Mouse (Mus musculus) limb, embryonic 10.5 days (tissue): ENCODE measurements around the gene P2rx7. TPM values are rescaled to one million over a fixed set of nuclear protein-coding genes. Genes with fewer than 3 reads are reported as not detected.

ENCODE experiments used
- DNase-seq: peaks from one replicate; pipeline ENCODE4 v3.0.0-alpha.2; 2017; ENCODE audit warnings: low spot score
- H3K27ac ChIP-seq: fragments of 300-500 bp; sonication (generic); 2 replicates; pipeline ENCODE4 v1.5.1; 2016; ENCODE audit warnings: mild to moderate bottlenecking
- H3K27me3 ChIP-seq: fragments of 300-500 bp; sonication (generic); 2 replicates; pipeline ENCODE4 v1.6.1; 2016; ENCODE audit warnings: low read depth, mild to moderate bottlenecking; ENCODE audit not compliant: poor library complexity, severe bottlenecking
- H3K36me3 ChIP-seq: fragments of 300-500 bp; sonication (generic); 2 replicates; pipeline ENCODE4 v1.6.1; 2016; ENCODE audit warnings: mild to moderate bottlenecking, moderate library complexity
- H3K4me1 ChIP-seq: fragments of 300-500 bp; sonication (generic); 2 replicates; pipeline ENCODE4 v1.6.1; 2016
- H3K4me3 ChIP-seq: fragments of 300-500 bp; sonication (generic); 2 replicates; pipeline ENCODE4 v1.5.1; 2016; ENCODE audit warnings: mild to moderate bottlenecking, moderate library complexity
- H3K9me3 ChIP-seq: fragments of 300-500 bp; sonication (generic); replicated peaks from 2 replicates; pipeline ENCODE4 v1.6.1; 2016; ENCODE audit warnings: mild to moderate bottlenecking
- WGBS: fragments of 180-500 bp; shearing (Covaris S2); methylation state at CpG from one replicate; pipeline ENCODE4 v1.1.7; 2016; 5-methylcytosine and 5-hydroxymethylcytosine counted together
- polyA plus RNA-seq: library from polyadenylated mRNA; unstranded; fragments of >200 nt; fragmentation: Nextera tagmentation; extraction: Ambion mirVana; gene quantifications from 2 replicates; pipeline ENCODE4 v1.2.1, GENCODE M21; 2016

Gene P2rx7
- polyA plus RNA-seq, 1 experiment from 2014 or later: not detected

DNA sequence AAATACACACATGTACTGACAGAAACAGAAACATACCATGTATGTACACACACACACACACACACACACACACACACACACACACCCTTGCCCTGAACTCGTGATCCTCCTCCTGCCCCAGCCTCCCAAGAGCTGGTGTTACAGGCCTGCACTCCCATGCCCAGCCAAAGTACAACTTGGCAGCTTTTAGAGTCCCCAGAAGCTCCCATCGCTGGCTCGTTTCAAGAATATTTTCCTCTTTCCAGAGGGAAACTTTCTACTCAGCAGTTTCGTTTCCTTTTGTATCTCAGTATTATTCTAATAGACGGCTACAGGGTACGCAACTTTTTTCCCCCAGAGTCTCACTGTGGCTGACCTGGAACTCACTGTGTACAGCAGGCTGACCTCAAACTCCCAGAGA is 58.4 kb downstream of the P2rx7 start:
- Histone ChIP-seq H3K27ac (no peak overlapping the region), H3K4me1 (peaks cover 4% of the 10 kb centered on the region), H3K36me3 (no peaks in the 10 kb centered on the region), H3K9me3 (no peaks in the 10 kb centered on the region), H3K4me3 (no peak overlapping the region), H3K27me3 (0 out of 2 replicates have a peak, but pooled peaks cover 3% of the 10 kb centered on the region)
- WGBS: 88% methylated on average over 6 of the region's 6 CpGs
- no peak for DNase-seq

DNA sequence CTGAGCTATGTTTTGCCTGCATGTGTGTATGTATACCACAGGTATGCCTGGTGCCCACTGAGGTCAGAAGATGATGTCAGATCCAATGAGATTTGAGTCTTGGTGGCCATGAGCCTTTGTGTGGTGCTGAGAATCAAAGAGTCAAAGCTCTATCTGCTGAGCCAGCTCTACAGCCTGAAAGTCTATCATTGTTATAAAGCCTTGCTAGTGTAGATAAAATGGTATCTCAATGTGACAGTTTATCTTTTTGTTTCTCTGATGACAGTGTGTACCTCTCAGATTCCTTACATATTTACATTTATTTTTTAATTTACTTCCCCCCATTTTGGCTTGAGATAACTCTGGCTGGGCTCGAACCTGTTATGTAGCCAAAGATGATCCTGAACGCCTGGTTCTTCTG is 59.9 kb downstream of the P2rx7 start:
- 0 out of 2 replicates have a peak, but pooled peaks cover 3% of the 10 kb centered on the region for H3K27me3 ChIP-seq
- peaks cover 18% of the 10 kb centered on the region for H3K4me1 ChIP-seq
- H3K9me3 ChIP-seq: no peaks in the 10 kb centered on the region
- WGBS: 87% methylated on average over 2 of the region's 2 CpGs
- DNase-seq: no peak
- no peaks in the 10 kb centered on the region for H3K36me3 ChIP-seq
- H3K27ac ChIP-seq: no peak overlapping the region
- no peak overlapping the region for H3K4me3 ChIP-seq

DNA sequence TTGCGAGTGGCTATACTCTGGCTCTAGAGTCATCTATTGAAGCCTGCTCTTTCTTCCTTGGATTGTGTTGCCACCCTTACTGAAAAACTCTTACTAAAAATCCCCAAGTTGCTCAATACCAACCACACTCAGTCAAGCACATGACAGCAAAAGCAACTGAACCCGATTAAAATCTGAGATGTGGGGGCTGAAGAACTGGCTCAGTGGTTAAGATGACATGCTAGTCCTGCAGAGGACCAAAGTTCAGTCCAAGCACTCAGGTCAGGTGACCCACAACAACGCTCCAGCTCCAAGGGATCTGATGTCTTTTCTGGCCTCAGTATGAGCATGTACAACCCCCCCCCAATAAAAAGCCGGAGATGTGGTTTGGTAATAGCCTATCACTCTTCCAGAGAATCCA is 60.9 kb downstream of the P2rx7 start:
- Histone ChIP-seq H3K27ac (no peak overlapping the region), H3K36me3 (no peaks in the 10 kb centered on the region), H3K9me3 (no peaks in the 10 kb centered on the region), H3K4me3 (no peak overlapping the region), H3K27me3 (0 out of 2 replicates have a peak, but pooled peaks cover 3% of the 10 kb centered on the region), H3K4me1 (peaks cover 18% of the 10 kb centered on the region)
- no peak for DNase-seq
- 89% methylated on average over 4 of the region's 4 CpGs for WGBS

GRCm38 (mm10) chr5:122705174-122705573 is 61.5 kb downstream of the P2rx7 start:
- no peak overlapping the region for H3K4me3 ChIP-seq
- no peak overlapping the region for H3K27ac ChIP-seq
- 85% methylated on average over 3 of the region's 3 CpGs for WGBS
- H3K9me3 ChIP-seq: no peaks in the 10 kb centered on the region
- peaks cover 18% of the 10 kb centered on the region for H3K4me1 ChIP-seq
- DNase-seq: no peak
- H3K27me3 ChIP-seq: 0 out of 2 replicates have a peak, but pooled peaks cover 3% of the 10 kb centered on the region
- no peaks in the 10 kb centered on the region for H3K36me3 ChIP-seq

DNA sequence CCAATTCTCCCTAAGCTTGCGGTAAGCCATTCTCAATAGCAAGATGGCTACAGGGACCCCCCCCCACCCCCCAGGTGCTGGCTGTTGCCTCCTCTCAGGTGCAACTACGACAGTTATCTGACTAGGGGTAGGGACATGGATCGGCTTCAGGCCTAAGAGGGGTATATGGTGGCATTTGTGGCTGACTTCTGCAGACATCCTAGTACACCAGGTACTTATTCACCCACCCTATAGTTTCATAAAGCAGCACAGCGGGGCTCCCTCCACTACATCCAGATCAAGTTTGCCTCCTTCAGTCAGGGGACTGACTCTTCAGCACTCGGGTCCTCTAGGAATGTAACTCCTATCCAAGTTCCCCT is 63.2 kb downstream of the P2rx7 start:
- H3K9me3 ChIP-seq: no peaks in the 10 kb centered on the region
- peak overlapping the region; percentile 87 for H3K27ac ChIP-seq
- 0 out of 2 replicates have a peak, but pooled peaks cover 3% of the 10 kb centered on the region for H3K27me3 ChIP-seq
- DNase-seq: no peak
- H3K36me3 ChIP-seq: no peaks in the 10 kb centered on the region
- H3K4me1 ChIP-seq: peaks cover 18% of the 10 kb centered on the region
- peak overlapping the region; percentile 78 for H3K4me3 ChIP-seq
- WGBS: 45% methylated on average over 5 of the region's 5 CpGs

DNA sequence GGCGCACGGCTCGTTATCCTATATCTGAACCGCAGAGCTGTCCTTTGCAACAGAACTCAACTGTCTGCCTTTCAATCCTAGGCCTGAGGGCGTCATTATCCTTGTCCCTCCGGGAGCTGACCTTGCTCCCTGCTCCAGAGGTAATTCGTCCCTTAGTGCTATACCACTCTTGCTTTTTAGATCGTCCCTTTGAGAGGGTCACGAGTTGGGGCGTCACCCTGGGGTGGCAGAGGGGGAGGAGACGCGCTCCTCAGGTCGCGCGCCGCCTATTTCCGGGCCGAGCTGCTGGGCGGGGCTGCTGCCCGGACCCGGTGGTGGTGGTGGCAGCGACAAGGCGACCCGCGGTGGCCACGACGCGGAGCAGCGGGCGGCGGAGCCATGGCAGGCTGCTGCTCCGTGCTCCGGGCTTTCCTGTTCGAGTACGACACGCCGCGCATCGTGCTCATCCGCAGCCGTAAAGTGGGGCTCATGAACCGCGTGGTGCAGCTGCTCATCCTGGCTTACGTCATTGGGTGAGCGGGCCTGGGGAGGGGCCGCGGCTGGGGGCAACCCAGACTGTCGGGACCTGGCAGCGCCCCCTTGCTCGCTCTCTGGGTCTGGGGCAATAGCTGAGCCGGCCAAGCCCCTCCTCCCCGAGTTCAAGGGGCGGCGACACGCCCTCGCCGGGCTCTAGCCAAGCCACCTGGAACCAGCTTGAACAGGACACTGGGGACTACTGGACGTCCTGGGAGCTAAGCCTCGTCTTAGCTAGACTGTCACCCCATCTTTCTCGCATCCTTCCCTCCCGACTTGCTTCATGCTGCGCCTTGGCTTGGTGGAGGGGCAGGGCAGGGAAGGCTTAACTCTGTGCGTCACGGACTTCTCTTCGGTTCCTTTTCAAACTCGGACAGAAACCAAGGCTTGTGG is 63.8 kb downstream of the P2rx7 start, which contains the start of gene P2rx4:
Gene P2rx4 (plus strand): TSS at position 269 of the 906 bp plus-strand sequence.
- DNase-seq: peak; percentile 82
- Histone ChIP-seq H3K9me3 (no peaks in the 10 kb centered on the region), H3K27ac (peak within 1 kb of the TSS; percentile 87), H3K4me3 (peak within 1 kb of the TSS; percentile 78), H3K36me3 (no peaks in the 10 kb centered on the region), H3K27me3 (0 out of 2 replicates have a peak, but pooled peaks cover 3% of the 10 kb centered on the region), H3K4me1 (peaks cover 18% of the 10 kb centered on the region)
- WGBS: 1% methylated on average over 66 of the region's 66 CpGs

GRCm38 (mm10) chr5:122708819-122709218 is 65.1 kb downstream of the P2rx7 start:
- no peak overlapping the region for H3K4me3 ChIP-seq
- H3K27ac ChIP-seq: no peak overlapping the region
- H3K9me3 ChIP-seq: no peaks in the 10 kb centered on the region
- 0 out of 2 replicates have a peak, but pooled peaks cover 3% of the 10 kb centered on the region for H3K27me3 ChIP-seq
- DNase-seq: no peak
- no peaks in the 10 kb centered on the region for H3K36me3 ChIP-seq
- H3K4me1 ChIP-seq: peaks cover 18% of the 10 kb centered on the region
- 68% methylated on average over 6 of the region's 6 CpGs for WGBS

DNA sequence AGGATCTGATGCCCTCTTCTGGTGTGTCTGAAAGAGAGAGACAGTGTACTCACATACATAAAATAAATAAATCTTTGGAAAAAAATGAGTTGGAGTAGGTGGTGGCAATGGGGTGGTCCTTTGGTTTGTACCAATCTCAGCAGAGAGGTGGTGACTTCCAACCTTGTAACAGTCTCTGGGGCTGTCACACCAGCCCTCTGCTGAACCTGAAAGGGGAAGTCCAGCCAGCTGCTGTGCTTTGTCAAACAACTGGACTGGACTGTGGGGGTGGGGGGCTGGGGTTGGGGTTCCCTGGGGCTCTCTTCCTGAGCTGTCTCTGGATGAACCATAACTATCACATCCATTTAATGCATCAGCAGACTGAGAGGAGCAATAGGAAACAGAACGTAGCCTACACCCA is 72.0 kb downstream of the P2rx7 start:
- H3K36me3 ChIP-seq: no peaks in the 10 kb centered on the region
- H3K4me1 ChIP-seq: no peaks in the 10 kb centered on the region
- H3K27me3 ChIP-seq: no peaks in the 10 kb centered on the region
- 93% methylated on average over 1 of the region's 1 CpGs for WGBS
- no peak overlapping the region for H3K4me3 ChIP-seq
- H3K9me3 ChIP-seq: no peaks in the 10 kb centered on the region
- no peak for DNase-seq
- H3K27ac ChIP-seq: no peak overlapping the region

DNA sequence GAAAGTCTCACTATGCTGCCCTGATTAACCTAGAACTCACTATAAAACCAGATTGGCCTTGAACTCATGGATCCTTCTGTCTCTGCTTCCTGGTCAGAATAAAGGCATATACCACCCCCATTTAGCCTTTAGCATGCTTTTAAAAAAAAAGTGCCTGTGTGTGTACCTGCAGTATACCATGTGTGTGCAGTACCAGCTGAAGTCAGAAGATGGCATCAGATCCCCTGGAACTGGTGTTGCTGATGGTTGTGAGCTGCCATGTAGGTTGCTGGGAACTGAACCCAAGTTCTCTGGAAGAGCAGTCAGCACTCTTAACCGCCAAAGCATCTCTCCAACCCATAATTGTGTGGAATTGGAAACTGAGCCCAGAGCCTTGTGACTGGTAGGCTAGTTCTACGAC is 73.1 kb downstream of the P2rx7 start:
- Histone ChIP-seq H3K9me3 (no peaks in the 10 kb centered on the region), H3K36me3 (no peaks in the 10 kb centered on the region), H3K4me1 (no peaks in the 10 kb centered on the region), H3K27ac (no peak overlapping the region), H3K27me3 (no peaks in the 10 kb centered on the region), H3K4me3 (no peak overlapping the region)
- WGBS: 97% methylated on average over 2 of the region's 2 CpGs
- DNase-seq: no peak

DNA sequence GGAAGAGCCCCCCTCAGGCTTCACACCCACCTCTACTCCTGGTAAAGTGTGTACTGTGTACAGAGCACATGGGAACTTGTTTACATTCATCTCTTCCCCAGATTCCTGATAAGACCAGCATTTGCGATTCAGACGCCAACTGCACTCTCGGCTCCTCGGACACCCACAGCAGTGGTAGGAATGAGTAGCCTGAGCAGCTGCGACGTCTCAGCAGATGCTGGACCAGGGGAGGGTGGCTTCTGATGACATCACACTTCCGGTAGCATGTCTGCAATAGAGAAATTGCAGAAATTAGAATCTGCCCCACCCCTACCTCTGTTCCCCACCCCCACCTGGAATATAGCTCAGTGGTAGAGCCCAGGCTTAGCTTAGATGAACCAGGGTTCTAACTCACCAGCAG is 74.7 kb downstream of the P2rx7 start:
- WGBS: 88% methylated on average over 7 of the region's 7 CpGs
- no peak for DNase-seq
- H3K36me3 ChIP-seq: no peaks in the 10 kb centered on the region
- no peak overlapping the region for H3K27ac ChIP-seq
- no peak overlapping the region for H3K4me3 ChIP-seq
- no peaks in the 10 kb centered on the region for H3K9me3 ChIP-seq
- H3K27me3 ChIP-seq: no peaks in the 10 kb centered on the region
- no peaks in the 10 kb centered on the region for H3K4me1 ChIP-seq

- Histone ChIP-seq H3K27me3 (no peaks in the 10 kb centered on the region), H3K4me3 (no peak overlapping the region), H3K9me3 (no peaks in the 10 kb centered on the region), H3K27ac (no peak overlapping the region), H3K36me3 (no peaks in the 10 kb centered on the region), H3K4me1 (no peaks in the 10 kb centered on the region)
- 93% methylated on average over 8 of the region's 8 CpGs for WGBS
- no peak for DNase-seq
Observed at GRCm38 (mm10) chr5:122719168-122719567, 75.5 kb downstream of the P2rx7 start.

GRCm38 (mm10) chr5:122725453-122725852 is 81.7 kb downstream of the P2rx7 start:
- Histone ChIP-seq H3K4me1 (no peaks in the 10 kb centered on the region), H3K9me3 (no peaks in the 10 kb centered on the region)
- 90% methylated on average over 13 of the region's 13 CpGs for WGBS

DNA sequence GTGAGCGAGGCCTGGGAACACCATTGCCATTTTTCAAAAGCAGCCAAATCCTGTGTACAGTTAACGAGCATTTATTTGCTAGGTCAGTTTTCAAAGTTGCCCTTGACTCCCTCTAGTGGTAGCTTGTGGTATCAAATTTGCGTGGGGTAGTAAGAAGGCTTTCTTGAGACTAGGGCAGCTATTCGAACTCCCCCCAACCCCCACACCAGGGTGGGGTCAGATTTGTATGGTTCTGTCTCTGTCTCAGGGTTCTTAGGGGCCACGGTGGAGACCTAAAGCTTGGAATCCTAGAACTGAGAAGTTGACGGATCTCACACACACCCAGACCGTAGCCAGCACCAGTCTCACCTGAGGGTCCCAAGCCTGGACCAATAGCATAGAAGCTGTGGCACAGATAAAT is 82.4 kb downstream of the P2rx7 start:
- Histone ChIP-seq H3K36me3 (peaks cover 7% of the 10 kb centered on the region; the same call in 1 of the 2 replicates), H3K4me1 (no peaks in the 10 kb centered on the region), H3K27ac (no peak overlapping the region), H3K4me3 (no peak overlapping the region), H3K27me3 (no peaks in the 10 kb centered on the region), H3K9me3 (no peaks in the 10 kb centered on the region)
- 27% methylated on average over 7 of the region's 7 CpGs for WGBS
- peak; percentile 61 for DNase-seq

More at GRCm38 (mm10) chr5:122725453-122725852, 81.7 kb downstream of the P2rx7 start:
- DNase-seq: no peak
- H3K27ac ChIP-seq: no peak overlapping the region
- no peak overlapping the region for H3K4me3 ChIP-seq
- peaks cover 1% of the 10 kb centered on the region; the same call in 1 of the 2 replicates for H3K36me3 ChIP-seq
- H3K27me3 ChIP-seq: no peaks in the 10 kb centered on the region
